Mouse (Mus musculus) urinary bladder, adult 2 months (tissue): ENCODE data around the gene Olfr632. TPM values are rescaled to one million over a fixed set of nuclear protein-coding genes. Genes with fewer than 3 reads are reported as not detected.
"Not testable (repeated sequence)": the region's sequence is repeated elsewhere in the genome, so short reads cannot be mapped to it uniquely, and the experiment has no call there.

ENCODE experiments used
- DNase-seq: peaks from one replicate; pipeline ENCODE4 v3.0.0; 2022; ENCODE audit warnings: low spot score
- polyA plus RNA-seq: library from polyadenylated mRNA; depleted of rRNA; stranded (reverse); fragments of >200 nt; gene quantifications from 2 replicates; pipeline ENCODE4 v1.2.3, GENCODE M21; 2012; rRNA removed

Olfr632 gene
- polyA plus RNA-seq = not detected in 2 replicates

DNA sequence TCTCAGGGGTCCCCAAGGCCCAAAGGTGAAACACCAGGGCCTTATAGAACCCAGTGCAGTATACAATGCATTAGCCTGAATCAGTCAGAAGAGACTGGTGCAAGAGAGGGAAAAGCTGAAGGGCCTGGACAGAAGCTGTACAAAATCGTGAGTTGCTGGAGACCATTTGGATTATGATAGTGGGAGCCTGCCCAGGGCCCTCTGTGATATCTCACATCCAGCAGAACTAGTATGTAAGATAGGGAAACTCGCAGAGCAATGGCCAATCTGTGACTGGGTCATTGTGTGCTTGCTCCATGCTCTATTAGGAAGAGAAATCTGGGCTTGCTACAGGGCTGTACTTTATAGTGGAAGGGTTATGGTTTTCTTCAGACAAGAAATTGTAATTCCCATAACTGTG, at the start of gene Olfr632:
Gene Olfr632 (plus strand): TSS at position 84 of the 400 bp plus-strand sequence.
- no peak for DNase-seq

DNA sequence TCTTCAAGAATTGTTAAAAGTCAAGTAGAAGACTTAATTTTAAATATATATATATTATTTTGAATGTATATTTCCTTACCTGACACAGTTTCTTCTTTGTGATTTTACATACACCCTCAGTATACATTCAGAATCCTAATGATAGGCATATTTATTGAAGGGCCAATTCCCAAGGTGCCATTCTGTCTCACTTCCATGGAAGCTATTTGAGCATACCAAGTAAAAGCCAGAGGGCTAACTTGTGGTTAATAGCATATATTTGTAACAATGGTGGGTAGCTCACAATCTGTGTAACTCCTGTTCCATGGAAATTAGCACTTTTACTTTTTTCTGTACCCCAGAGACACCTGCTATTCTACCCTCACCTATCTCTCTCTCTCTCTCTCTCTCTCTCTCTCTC, 48.0 kb upstream of the Olfr632 start, which contains the start of gene Olfr66:
Gene Olfr66 (minus strand): TSS at position 101 of the 400 bp plus-strand sequence.
- no peak for DNase-seq

DNA sequence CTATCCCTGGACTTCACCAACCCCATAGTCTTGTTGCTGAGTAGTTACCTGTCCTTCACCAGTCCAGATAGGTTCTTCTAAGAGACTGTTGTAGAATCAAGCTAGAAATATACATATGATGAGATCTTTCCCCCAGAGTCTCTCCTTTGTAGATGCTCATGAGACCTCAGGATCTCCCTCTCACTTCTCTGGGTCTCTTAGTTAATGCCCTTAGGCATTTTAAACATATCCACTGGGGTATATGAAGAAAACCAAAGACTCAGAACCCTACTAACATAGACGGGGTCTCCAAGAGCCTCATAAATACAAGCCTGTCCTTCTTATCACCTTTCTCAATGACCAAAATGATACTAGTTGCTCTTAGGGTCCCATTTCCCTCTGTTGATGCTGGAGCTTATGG, 39.8 kb upstream of the Olfr632 start, which contains the start of gene Olfr64:
Gene Olfr64 (minus strand): TSS at position 101 of the 400 bp plus-strand sequence.
- DNase-seq = no peak

DNA sequence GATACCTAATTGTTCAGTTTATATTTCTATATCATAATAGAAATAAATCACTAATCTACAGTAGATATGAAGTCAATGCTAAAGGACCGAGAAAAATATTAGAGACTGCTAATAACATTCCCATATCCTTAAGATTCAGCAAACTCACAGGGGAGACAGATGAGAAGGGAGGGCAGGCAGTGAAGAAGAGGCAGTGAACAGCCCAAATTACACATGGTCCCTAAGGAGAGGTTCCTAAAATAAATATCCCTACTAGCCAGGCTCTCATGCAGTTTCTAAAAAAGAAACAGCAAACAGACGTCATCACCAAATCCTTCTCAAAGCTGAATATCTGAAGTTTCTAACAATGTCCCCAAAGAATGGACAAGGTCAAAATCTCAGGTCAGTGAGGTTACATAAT, 31.0 kb upstream of the Olfr632 start, which contains the start of gene Olfr65:
Gene Olfr65 (plus strand): TSS at position 301 of the 400 bp plus-strand sequence.
- no peak for DNase-seq

DNA sequence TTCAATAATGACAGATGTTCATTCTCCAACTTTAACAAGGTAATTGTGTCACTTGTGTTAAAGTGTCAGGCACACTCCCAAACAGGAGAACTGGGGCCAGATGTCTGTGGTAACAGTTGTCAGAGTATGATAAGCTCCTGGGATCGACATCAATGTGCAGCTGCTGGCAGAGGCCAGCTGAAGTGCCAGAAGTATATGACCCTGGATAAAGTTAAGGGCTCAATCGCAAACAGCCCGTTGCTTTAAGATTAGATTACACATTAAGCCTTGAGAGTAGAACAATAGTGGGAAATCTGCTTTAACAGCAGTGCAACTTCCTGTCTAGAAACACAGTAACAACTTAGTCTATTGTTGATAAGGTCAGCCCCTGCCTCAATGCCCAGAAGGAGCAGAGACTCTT, 24.1 kb upstream of the Olfr632 start:
- no peak for DNase-seq

DNA sequence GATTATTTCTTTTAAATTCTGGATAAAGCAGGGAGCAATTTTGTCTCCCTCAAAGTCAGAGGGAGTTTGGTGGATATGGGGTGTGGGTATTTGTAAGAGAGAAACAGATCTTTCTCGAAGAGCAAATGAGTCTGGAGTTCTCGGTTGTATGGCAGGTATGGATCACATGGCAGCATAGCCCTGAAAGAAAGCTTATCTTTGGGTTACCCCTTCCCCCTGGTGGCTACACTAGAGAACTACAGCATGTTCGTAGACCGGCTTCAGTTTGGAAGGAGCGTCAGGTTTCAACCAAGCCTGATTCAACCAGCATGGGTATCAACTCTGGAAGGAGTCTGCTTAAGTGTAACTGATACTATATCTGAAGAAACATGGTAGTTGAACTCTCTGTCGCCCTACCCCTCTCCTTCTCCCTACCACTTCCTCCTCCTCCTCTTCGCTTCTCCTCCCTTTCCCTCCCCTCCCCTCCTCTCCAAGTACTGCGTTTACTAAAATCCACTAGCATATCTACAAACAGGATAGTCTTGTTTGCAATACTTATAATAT, 21.1 kb upstream of the Olfr632 start:
- no peak for DNase-seq

DNA sequence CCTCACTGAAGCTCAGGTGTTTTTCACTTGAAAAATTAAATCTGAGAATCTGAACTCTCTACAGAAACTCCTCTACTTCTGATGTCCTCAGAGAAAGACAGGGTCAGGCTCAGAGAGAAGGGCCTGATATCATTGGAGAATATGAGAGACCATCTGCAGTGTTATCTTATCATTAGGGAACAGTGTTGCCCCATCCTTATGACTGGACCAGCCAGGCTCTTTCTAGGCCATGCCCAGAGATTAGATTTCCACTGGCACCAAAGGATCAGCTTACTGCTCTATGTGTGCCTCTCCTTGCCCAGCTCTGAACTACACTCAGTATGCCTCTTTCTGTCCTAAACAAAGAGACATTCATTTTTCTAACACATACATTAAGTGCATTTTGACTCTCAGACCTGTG, 18.8 kb upstream of the Olfr632 start:
- DNase-seq = no peak

DNA sequence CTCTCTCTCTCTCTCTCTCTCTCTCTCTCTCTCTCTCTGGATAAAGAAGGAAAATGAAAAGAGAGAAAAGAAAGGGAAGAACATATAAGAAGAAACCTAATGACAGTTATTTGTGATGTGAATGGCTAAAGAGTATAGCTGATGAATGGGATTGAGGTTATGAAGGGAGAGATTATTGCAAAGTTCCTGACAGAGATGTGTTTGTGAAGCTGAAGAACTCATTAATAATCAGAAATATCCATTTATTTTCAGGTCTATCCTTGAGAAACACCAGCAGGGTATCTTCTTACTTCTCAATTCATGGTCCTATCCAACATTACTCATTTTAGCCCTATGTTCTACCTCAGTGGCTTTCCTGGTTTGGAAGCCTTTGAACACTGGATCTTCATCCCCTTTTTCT, 5.6 kb upstream of the Olfr632 start, which contains the start of gene Olfr631:
Gene Olfr631 (plus strand): TSS at position 301 of the 400 bp plus-strand sequence.
- DNase-seq = no peak

DNA sequence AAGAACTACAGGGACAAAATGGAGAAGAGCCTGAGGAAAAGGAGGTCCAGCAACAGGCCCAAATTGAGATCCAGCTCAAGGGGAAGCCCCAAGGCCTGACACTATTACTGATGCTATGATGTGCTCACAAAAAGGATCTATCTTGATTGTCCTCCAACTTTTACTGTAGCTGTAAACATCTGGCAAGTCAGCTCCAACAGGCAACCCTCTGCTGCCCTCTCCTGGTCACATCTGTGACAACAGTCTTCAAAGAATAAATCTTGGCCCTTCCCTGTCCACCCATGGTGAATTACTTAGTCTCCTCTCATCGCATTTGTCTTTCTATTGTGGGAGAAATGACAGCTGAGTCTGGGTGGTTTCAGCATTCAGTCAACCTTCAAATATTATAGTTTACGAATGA, 8.6 kb downstream of the Olfr632 start:
- DNase-seq = no peak

DNA sequence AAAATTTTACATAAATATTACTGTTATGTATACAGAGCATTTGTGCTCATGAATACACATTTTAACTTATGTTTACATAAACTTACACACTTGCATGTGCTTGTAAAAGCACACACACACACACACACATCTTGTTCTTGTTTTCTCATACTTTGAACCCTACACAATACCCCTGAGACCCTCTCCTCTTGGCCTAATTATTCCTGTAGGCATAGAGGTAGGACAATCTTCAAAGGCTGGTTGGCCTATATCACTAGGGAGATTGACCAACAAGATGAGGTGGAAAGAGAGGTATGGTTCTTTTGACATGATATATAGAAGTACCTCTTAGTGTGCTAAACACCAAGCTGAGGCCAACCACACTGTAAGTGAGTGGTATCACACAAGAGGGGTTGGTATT, 10.0 kb downstream of the Olfr632 start, which contains the start of gene Olfr633:
Gene Olfr633 (plus strand): TSS at position 301 of the 400 bp plus-strand sequence.
- DNase-seq = no peak

DNA sequence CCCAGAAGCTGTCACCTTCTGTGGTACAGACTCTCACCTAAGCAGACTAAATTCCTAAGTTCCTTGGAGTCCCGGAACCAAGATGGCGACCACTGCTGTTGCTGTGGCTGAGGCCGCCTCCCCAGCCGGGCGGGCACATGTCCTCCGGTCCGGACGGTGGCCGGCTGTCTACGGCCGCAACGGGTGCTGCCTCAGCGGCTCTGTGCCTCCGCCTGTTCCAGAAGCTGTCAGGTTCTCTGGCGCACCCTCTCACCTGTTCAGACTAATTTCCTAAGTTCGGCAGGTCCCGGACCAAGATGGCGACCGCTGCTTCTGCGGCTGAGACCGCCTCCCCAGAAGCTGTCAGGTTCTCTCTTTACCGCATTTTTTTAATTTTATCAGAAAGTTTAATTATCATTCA, 32.7 kb downstream of the Olfr632 start:
- DNase-seq = not testable (repeated sequence)

DNA sequence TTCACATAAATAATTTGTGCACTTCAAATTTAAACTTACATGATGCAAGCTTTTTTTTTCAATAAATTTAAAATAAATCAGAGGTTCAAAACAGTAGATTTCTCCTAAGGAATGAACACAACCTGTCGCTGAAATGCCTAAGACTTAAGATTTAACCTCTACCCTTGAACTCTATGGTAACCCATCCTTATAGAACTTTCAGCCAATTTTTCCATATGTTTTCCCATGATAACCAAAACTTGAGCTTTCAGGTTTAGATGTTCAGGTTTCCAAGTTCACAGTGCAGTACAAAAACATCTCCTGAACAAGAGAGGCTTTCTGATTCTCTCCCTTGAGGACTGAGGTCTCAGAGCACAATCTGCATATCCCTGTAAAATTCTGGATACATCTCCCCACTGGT, 36.7 kb downstream of the Olfr632 start, which contains the start of gene Olfr635:
Gene Olfr635 (plus strand): TSS at position 301 of the 400 bp plus-strand sequence.
- no peak for DNase-seq

DNA sequence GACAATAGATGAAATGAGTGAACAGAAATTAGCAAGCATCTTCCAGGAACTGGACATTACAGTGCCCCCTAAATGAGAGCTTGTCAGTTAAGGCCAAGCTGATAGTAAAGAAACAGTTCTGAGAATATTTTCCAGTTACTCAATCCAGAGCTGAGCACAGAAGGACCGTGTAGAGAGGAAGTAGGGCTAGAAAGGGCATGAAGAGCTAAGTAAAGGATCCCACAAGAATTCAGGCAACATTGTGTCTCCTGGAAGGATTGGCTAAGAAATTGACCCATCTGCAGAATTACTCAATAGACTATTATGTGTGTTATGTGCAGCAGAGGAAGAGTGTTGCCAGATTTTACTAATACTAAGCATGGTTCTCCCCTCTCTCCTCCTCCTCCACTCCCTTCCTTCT, 37.6 kb downstream of the Olfr632 start:
- no peak for DNase-seq

Other genes with a start within 250 kb of the Olfr632 start
- not detected in 2 replicates for gene Olfr243, start 219.7 kb upstream of the Olfr632 start, polyA plus RNA-seq
- gene Olfr628, start 204.0 kb upstream of the Olfr632 start, polyA plus RNA-seq = not detected in 2 replicates
- not detected in 2 replicates for gene Olfr629, start 189.4 kb upstream of the Olfr632 start, polyA plus RNA-seq
- not detected in 2 replicates for gene Olfr630, start 177.0 kb upstream of the Olfr632 start, polyA plus RNA-seq
- not detected in 2 replicates for gene Olfr69, start 162.8 kb upstream of the Olfr632 start, polyA plus RNA-seq
- gene Olfr68, start 154.6 kb upstream of the Olfr632 start, polyA plus RNA-seq = not detected in 2 replicates
- gene Olfr67, start 142.5 kb upstream of the Olfr632 start, polyA plus RNA-seq = not detected in 2 replicates
- 33.8 and 35.3 TPM in 2 replicates for gene Hbb-bt, start 120.4 kb upstream of the Olfr632 start, polyA plus RNA-seq
- 257 and 296 TPM in 2 replicates for gene Hbb-bs, start 106.3 kb upstream of the Olfr632 start, polyA plus RNA-seq
- gene Hbb-bh2, start 93.8 kb upstream of the Olfr632 start, polyA plus RNA-seq = not detected in 2 replicates
- 0.15 and 0.18 TPM in 2 replicates for gene Hbb-bh1, start 91.2 kb upstream of the Olfr632 start, polyA plus RNA-seq
- gene Hbb-y, start 81.1 kb upstream of the Olfr632 start, polyA plus RNA-seq = 0.29 and 0.55 TPM in 2 replicates
- gene Olfr66, start 48.1 kb upstream of the Olfr632 start, polyA plus RNA-seq = not detected in 2 replicates
- not detected in 2 replicates for gene Olfr64, start 39.9 kb upstream of the Olfr632 start, polyA plus RNA-seq
- not detected in 2 replicates for gene Olfr65, start 30.9 kb upstream of the Olfr632 start, polyA plus RNA-seq
- gene Olfr631, start 5.5 kb upstream of the Olfr632 start, polyA plus RNA-seq = not detected in 2 replicates
- gene Olfr633, start 10.1 kb downstream of the Olfr632 start, polyA plus RNA-seq = not detected in 2 replicates
- gene Olfr635, start 36.8 kb downstream of the Olfr632 start, polyA plus RNA-seq = not detected in 2 replicates
- not detected in 2 replicates for gene Olfr638, start 64.4 kb downstream of the Olfr632 start, polyA plus RNA-seq
- gene Olfr639, start 83.0 kb downstream of the Olfr632 start, polyA plus RNA-seq = not detected in 2 replicates
- not detected in 2 replicates for gene Olfr640, start 91.2 kb downstream of the Olfr632 start, polyA plus RNA-seq
- not detected in 2 replicates for gene Olfr641, start 101.1 kb downstream of the Olfr632 start, polyA plus RNA-seq
- gene Olfr642, start 118.3 kb downstream of the Olfr632 start, polyA plus RNA-seq = not detected in 2 replicates
- not detected in 2 replicates for gene 4930516K23Rik, start 127.1 kb downstream of the Olfr632 start, polyA plus RNA-seq
- not detected in 2 replicates for gene Olfr644, start 137.5 kb downstream of the Olfr632 start, polyA plus RNA-seq
- not detected in 2 replicates for gene Olfr645, start 151.1 kb downstream of the Olfr632 start, polyA plus RNA-seq
- gene Olfr646, start 170.5 kb downstream of the Olfr632 start, polyA plus RNA-seq = not detected in 2 replicates
- gene Ubqln5, start 195.5 kb downstream of the Olfr632 start, polyA plus RNA-seq = not detected in 2 replicates
- not detected in 2 replicates for gene Olfr643, start 203.1 kb downstream of the Olfr632 start, polyA plus RNA-seq
- not detected in 2 replicates for gene Ubqln3, start 208.9 kb downstream of the Olfr632 start, polyA plus RNA-seq
- not detected in 2 replicates for gene Ubqlnl, start 216.2 kb downstream of the Olfr632 start, polyA plus RNA-seq
- gene Olfm5, start 230.5 kb downstream of the Olfr632 start, polyA plus RNA-seq = not detected in 2 replicates
- gene Olfr648, start 249.0 kb downstream of the Olfr632 start, polyA plus RNA-seq = 0.03 and 0.07 TPM in 2 replicates